Mouse (Mus musculus) limb, embryonic 13.5 days (tissue): ENCODE data around the gene Cyb5r2. TPM values are rescaled to one million over a fixed set of nuclear protein-coding genes. Genes with fewer than 3 reads are reported as not detected.

Experiments used
- ATAC-seq: fragments of 200-750 bp; cut with Nextera tagmentation; 2 replicates; pipeline ENCODE4 v1.8.0; 2017; ENCODE audit warnings: low read depth, moderate number of reproducible peaks, moderate TSS enrichment; ENCODE audit not compliant: low FRiP score
- H3K27ac ChIP-seq: fragments of 300-500 bp; sonication (generic); 2 replicates; pipeline ENCODE4 v1.5.1; 2015; ENCODE audit warnings: inconsistent platforms, mild to moderate bottlenecking, moderate library complexity
- H3K27me3 ChIP-seq: fragments of 300-500 bp; sonication (generic); 2 replicates; pipeline ENCODE4 v1.6.1; 2015; ENCODE audit warnings: mild to moderate bottlenecking, inconsistent platforms
- H3K36me3 ChIP-seq: fragments of 300-500 bp; sonication (generic); 2 replicates; pipeline ENCODE4 v1.6.1; 2015; ENCODE audit warnings: inconsistent platforms, mild to moderate bottlenecking, moderate library complexity
- H3K4me1 ChIP-seq: fragments of 300-500 bp; sonication (generic); 2 replicates; pipeline ENCODE4 v1.6.1; 2015; ENCODE audit warnings: inconsistent platforms
- H3K4me2 ChIP-seq: fragments of 300-500 bp; sonication (generic); replicated peaks from 2 replicates; pipeline ENCODE4 v1.6.1; 2015; ENCODE audit warnings: inconsistent platforms, mild to moderate bottlenecking, moderate library complexity
- H3K4me3 ChIP-seq: fragments of 300-500 bp; sonication (generic); 2 replicates; pipeline ENCODE4 v1.5.1; 2015; ENCODE audit warnings: moderate library complexity, mild to moderate bottlenecking, inconsistent platforms
- H3K9ac ChIP-seq: fragments of 300-500 bp; sonication (generic); 2 replicates; pipeline ENCODE4 v1.6.1; 2015; ENCODE audit warnings: mild to moderate bottlenecking, inconsistent platforms
- H3K9me3 ChIP-seq: fragments of 300-500 bp; sonication (generic); 2 replicates; pipeline ENCODE4 v1.6.1; 2016; ENCODE audit warnings: inconsistent platforms
- WGBS: fragments of 180-500 bp; shearing (Covaris S2); methylation state at CpG from one replicate; pipeline ENCODE4 v1.1.7; 2015; 5-methylcytosine and 5-hydroxymethylcytosine counted together
- polyA plus RNA-seq: library from polyadenylated mRNA; unstranded; fragments of >200 nt; fragmentation: Nextera tagmentation; extraction: Ambion mirVana; gene quantifications from 2 replicates; pipeline ENCODE4 v1.2.1, GENCODE M21; 2015

The Cyb5r2 gene
- polyA plus RNA-seq, 1 experiment from 2014 or later: 0.41 TPM

DNA sequence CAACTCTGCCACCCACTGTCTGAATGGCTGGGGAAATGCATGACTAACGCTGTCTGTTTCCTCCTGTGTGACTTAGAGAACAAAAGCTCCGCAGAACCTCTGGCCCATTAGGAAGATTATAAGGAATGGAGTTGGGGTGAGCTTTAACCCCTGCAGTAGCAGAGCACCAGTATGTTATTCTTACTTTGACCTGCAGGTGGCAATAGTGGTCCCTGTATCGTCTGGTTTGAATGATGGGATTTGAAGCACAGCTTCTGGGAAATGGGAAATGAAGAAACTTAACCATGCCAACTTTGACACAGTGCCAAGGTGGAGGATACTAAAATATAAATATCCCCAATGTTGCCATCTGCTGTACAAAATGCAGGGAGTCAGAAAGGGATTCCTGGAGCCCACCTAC lies 8.6 kb downstream of the Cyb5r2 start:
- no peaks in the 10 kb centered on the region for H3K27me3 ChIP-seq
- H3K36me3 ChIP-seq: peaks cover 21% of the 10 kb centered on the region
- no peaks in the 10 kb centered on the region for H3K9me3 ChIP-seq
- H3K27ac ChIP-seq: no peak overlapping the region
- H3K4me3 ChIP-seq: no peak overlapping the region
- no peak for ATAC-seq
- H3K4me1 ChIP-seq: 0 out of 2 replicates have a peak, but pooled peaks cover 3% of the 10 kb centered on the region
- 5% methylated on average over 3 of the region's 3 CpGs for WGBS
- no peak overlapping the region for H3K9ac ChIP-seq
- no peak overlapping the region for H3K4me2 ChIP-seq

DNA sequence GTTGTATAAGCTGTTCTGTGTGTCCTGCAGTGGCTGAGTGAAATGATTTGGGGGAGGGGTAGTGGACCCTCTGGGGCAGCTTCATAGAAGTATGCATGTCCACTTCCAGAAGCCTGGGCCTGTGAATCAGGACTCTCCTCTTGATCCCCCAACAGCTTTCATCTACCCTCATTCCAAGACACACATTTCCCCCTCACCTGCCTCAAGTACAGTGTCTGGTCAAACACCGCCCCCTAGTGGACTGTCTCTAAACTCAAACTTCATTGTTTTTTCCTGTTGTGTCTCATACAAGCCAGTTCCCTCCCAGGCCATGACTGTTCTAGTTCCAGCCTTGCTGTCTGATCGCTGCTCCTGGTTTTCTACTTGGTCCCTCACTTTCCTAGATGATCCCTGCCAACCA lies 9.9 kb downstream of the Cyb5r2 start:
- Histone ChIP-seq H3K4me1 (0 out of 2 replicates have a peak, but pooled peaks cover 3% of the 10 kb centered on the region), H3K9ac (no peak overlapping the region), H3K9me3 (no peaks in the 10 kb centered on the region), H3K4me2 (no peak overlapping the region), H3K4me3 (no peak overlapping the region), H3K36me3 (peaks cover 35% of the 10 kb centered on the region), H3K27me3 (no peaks in the 10 kb centered on the region), H3K27ac (no peak overlapping the region)
- ATAC-seq: peak; percentile 46
- 15% methylated on average over 2 of the region's 2 CpGs for WGBS

DNA sequence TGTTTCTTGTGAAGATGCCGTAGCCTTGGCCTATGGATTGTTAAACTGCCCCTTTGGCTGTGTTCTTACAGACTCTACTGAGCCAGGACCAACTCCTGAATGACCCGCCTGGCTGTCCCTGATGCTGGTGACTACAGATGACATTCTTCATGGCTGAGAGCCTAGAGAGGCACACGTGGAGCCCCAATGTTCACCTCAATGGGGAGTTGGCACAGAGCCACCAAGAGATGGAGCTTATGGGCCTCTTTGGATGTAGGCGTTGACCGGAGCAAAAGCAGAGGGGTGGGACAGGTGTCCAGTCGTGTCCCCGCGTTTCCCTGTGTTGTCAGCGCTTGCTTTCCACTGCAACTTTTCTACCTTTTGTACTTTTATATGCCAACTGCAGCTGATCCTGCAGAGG lies 10.4 kb downstream of the Cyb5r2 start:
- ATAC-seq: no peak
- H3K27me3 ChIP-seq: no peaks in the 10 kb centered on the region
- H3K36me3 ChIP-seq: peaks cover 37% of the 10 kb centered on the region
- H3K9me3 ChIP-seq: no peaks in the 10 kb centered on the region
- no peak overlapping the region for H3K4me2 ChIP-seq
- H3K27ac ChIP-seq: no peak overlapping the region
- H3K4me3 ChIP-seq: no peak overlapping the region
- H3K9ac ChIP-seq: no peak overlapping the region
- H3K4me1 ChIP-seq: 0 out of 2 replicates have a peak, but pooled peaks cover 3% of the 10 kb centered on the region
- WGBS: 84% methylated on average over 9 of the region's 9 CpGs

DNA sequence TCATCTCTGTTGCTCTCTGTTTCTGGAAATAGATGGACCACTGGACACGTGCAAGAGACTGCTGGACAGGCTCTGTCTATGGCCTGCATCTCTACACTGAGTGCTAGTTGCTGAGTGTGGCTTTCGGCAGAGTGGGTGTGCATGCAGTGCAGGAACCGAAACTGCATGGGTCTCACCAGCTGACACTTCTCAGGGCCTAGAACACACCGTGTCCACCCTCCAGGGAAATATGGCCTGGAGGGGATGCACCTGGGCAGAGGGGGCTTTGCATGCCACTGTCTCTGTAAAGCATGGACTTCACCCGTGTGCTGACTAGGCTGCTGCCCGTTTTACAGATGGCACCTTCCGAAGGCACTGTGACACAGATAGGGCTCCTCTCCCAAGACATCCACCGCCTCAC lies 11.8 kb downstream of the Cyb5r2 start:
- no peak overlapping the region for H3K27ac ChIP-seq
- H3K36me3 ChIP-seq: peaks cover 42% of the 10 kb centered on the region
- no peak overlapping the region for H3K4me2 ChIP-seq
- no peak for ATAC-seq
- 83% methylated on average over 8 of the region's 8 CpGs for WGBS
- H3K4me1 ChIP-seq: 0 out of 2 replicates have a peak, but pooled peaks cover 3% of the 10 kb centered on the region
- no peaks in the 10 kb centered on the region for H3K9me3 ChIP-seq
- H3K27me3 ChIP-seq: no peaks in the 10 kb centered on the region
- no peak overlapping the region for H3K4me3 ChIP-seq
- no peak overlapping the region for H3K9ac ChIP-seq

DNA sequence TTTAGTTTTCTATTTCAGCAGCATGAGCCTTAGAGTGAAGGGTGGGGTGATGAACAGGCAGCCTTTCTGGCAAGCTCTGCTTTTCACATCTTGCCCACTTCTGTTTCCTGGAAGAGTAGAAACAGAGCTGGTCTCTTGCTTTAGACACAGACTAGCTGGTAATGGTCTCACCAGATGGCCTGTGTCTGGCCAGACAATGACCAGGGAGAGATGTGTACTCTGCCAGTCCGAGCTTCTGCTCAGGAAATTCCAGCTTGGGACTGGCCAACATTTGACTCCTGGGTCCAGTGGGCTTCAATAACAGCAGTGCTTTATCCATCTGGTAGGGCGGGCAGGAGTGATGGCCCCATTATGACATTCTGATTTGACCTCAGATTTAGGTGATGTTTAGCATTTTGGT lies 12.7 kb downstream of the Cyb5r2 start:
- WGBS: 63% methylated on average over 2 of the region's 2 CpGs
- no peak overlapping the region for H3K27ac ChIP-seq
- no peak overlapping the region for H3K4me3 ChIP-seq
- 0 out of 2 replicates have a peak, but pooled peaks cover 3% of the 10 kb centered on the region for H3K4me1 ChIP-seq
- ATAC-seq: no peak
- no peak overlapping the region for H3K4me2 ChIP-seq
- H3K27me3 ChIP-seq: no peaks in the 10 kb centered on the region
- H3K36me3 ChIP-seq: peaks cover 51% of the 10 kb centered on the region
- H3K9me3 ChIP-seq: no peaks in the 10 kb centered on the region
- no peak overlapping the region for H3K9ac ChIP-seq

DNA sequence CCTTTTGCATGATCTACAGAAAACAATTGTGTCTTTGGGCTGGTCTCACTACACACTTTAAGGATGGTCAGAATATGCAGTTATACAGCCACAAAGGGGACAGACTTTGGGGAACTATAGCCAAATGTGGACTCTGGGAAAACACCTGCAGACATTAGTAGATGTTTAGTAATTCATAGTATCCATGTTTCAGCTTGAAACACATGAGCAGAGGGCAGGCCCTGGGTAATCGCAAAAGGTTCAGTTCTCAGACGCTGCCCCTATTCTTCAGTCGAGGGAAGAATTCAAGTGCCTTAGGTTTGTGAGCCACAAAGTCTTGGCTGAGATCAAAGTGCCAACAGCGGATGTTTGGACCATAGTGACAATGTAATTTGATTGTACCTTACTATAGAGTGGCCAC lies 13.4 kb downstream of the Cyb5r2 start:
- no peak for ATAC-seq
- Histone ChIP-seq H3K4me2 (no peak overlapping the region), H3K27me3 (no peaks in the 10 kb centered on the region), H3K4me3 (no peak overlapping the region), H3K27ac (no peak overlapping the region), H3K4me1 (0 out of 2 replicates have a peak, but pooled peaks cover 3% of the 10 kb centered on the region), H3K36me3 (peaks cover 55% of the 10 kb centered on the region), H3K9me3 (no peaks in the 10 kb centered on the region), H3K9ac (no peak overlapping the region)
- 87% methylated on average over 4 of the region's 4 CpGs for WGBS

DNA sequence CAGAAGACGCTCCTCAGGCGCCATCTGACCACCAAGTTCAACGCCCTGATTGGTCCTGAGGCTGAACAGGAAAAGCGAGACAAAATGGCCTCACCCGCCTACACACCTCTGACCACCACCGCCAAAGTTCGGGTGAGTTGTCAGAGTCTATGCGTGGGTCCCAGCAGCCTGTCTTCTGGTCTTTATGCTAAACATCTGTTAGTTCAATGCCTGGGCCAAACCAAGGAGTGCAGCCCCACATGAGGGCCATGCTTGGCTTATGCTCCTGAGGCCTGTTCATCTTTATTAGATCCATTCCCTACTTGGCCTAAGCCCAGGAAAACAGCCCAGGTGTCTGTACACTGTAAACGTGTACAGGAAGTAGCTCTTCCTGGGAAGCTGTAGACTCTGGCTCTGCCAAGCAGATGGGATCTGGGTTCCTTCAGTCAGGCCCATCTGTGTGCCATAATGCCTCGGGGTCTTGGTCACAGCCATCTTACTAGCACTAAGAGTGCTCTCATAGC lies 14.8 kb downstream of the Cyb5r2 start:
- Histone ChIP-seq H3K9ac (no peak overlapping the region), H3K27ac (no peak overlapping the region; the same call in 1 of the 2 replicates), H3K4me3 (no peak overlapping the region), H3K27me3 (no peaks in the 10 kb centered on the region), H3K36me3 (peaks cover 64% of the 10 kb centered on the region), H3K4me2 (no peak overlapping the region), H3K4me1 (0 out of 2 replicates have a peak, but pooled peaks cover 3% of the 10 kb centered on the region), H3K9me3 (no peaks in the 10 kb centered on the region)
- WGBS: 75% methylated on average over 10 of the region's 10 CpGs
- ATAC-seq: peak; percentile 64

DNA sequence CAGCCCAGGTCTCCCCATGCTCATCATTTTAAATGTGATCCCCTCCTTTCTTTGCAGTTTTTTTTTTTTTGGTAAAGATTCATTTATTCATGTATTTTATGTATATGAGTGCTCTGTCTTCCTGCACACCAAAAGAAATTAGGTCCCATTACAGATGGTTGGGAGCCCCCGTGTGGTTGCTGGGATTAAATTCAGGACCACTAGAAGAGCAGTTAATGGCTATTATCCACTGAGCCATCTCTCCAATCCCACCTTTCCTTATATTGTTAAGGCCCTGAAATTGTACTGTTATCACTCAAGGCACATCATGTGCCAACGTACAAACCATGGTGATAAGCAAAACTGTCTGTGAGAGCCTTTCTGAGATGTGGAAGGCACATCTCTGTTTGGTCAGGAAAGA lies 19.1 kb downstream of the Cyb5r2 start:
- no peaks in the 10 kb centered on the region for H3K27me3 ChIP-seq
- H3K27ac ChIP-seq: no peak overlapping the region
- 0 out of 2 replicates have a peak, but pooled peaks cover 3% of the 10 kb centered on the region for H3K4me1 ChIP-seq
- no peaks in the 10 kb centered on the region for H3K9me3 ChIP-seq
- H3K9ac ChIP-seq: no peak overlapping the region
- ATAC-seq: no peak
- no peak overlapping the region for H3K4me2 ChIP-seq
- 31% methylated on average over 2 of the region's 2 CpGs for WGBS
- H3K4me3 ChIP-seq: no peak overlapping the region
- H3K36me3 ChIP-seq: peaks cover 41% of the 10 kb centered on the region

DNA sequence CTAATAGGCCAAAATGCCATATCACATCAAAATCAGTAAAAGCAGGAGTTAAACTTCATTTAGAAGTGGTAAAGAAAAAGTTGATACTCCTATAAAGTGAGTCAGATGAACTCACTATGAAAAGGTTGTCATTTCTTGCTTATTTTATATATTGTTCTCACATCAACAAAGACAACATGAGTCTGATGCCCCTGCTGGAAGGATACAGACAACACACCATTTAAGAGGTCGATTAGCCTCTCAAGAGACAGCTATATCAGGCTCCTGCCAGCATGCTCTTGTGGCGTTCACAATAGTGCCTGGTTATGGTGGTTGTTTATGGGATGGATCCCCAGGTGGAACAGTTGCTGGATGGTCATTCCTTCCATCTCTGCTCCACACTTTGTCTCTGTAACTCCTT lies 24.7 kb downstream of the Cyb5r2 start:
- no peaks in the 10 kb centered on the region for H3K9me3 ChIP-seq
- ATAC-seq: no peak
- no peak overlapping the region for H3K9ac ChIP-seq
- no peak overlapping the region for H3K4me2 ChIP-seq
- H3K27me3 ChIP-seq: no peaks in the 10 kb centered on the region
- H3K4me1 ChIP-seq: 0 out of 2 replicates have a peak, but pooled peaks cover 3% of the 10 kb centered on the region
- 70% methylated on average over 2 of the region's 2 CpGs for WGBS
- no peak overlapping the region for H3K4me3 ChIP-seq
- no peak overlapping the region for H3K27ac ChIP-seq
- H3K36me3 ChIP-seq: peaks cover 38% of the 10 kb centered on the region

DNA sequence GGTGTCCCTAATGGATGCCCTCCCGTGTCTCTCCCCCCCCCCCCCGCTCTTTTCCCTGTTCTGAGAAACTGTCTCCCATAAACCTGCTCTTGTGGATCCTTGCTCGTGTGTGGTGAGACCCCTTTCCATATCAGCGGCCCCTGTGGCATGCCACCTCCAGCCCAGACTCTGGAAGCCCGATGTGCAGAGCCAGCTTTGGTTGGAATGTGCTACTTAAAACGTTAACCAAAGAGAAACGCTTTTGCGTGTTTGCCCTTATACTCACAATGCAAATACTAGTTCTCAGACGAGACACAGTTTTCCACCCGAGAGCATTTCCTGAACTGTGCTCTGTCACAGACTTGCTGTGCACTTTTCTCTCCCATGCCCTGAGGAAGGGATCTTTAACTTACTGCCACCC lies 27.2 kb downstream of the Cyb5r2 start:
- ATAC-seq: no peak
- Histone ChIP-seq H3K4me1 (peaks cover 8% of the 10 kb centered on the region; the same call in 1 of the 2 replicates), H3K27me3 (no peaks in the 10 kb centered on the region), H3K9ac (no peak overlapping the region), H3K4me3 (no peak overlapping the region), H3K9me3 (no peaks in the 10 kb centered on the region), H3K36me3 (peaks cover 50% of the 10 kb centered on the region), H3K27ac (no peak overlapping the region), H3K4me2 (no peak overlapping the region)
- WGBS: 83% methylated on average over 10 of the region's 10 CpGs

DNA sequence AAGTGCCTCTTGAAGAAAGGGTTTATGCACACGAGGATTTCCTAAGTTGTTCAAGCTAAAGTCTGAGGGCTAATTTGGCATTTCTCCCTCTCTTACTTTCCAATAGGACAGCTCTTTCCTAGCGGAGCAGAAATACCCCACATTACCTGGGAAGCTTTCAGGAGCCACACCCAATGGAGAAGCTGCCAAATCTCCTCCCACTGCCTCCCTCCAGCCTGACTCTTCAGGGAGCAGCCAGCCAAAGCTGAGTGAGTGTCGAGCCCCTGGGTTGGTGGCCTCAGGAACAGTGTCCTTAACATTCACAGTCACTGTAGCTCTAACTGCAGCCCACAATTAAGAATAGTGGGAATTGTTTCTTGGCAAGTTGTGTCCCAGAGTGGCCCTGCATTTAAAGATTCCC lies 30.3 kb downstream of the Cyb5r2 start:
- Histone ChIP-seq H3K4me3 (no peak overlapping the region), H3K4me1 (peaks cover 8% of the 10 kb centered on the region; the same call in 1 of the 2 replicates), H3K27me3 (no peaks in the 10 kb centered on the region), H3K9me3 (no peaks in the 10 kb centered on the region), H3K4me2 (no peak overlapping the region), H3K9ac (no peak overlapping the region), H3K36me3 (peaks cover 70% of the 10 kb centered on the region), H3K27ac (no peak overlapping the region)
- ATAC-seq: no peak
- 57% methylated on average over 3 of the region's 3 CpGs for WGBS

DNA sequence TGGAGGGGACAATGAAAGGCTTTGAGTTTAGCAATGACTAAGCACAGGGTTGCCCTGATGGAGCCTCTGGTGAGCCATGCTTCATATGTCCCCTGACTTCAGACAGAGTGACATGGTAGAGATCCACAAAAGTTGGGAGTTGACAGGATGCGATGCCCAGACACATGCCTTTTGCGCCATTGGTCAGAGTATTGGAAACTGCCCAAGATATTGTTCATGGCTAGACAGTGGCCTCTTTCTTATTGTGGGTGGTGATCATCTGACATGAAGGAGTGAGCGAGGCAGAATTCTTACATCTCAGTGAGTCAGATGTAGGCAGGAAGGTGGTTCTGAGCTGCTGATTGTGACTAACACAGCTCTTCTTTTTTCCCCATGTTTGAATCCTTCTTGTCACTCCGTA lies 35.3 kb downstream of the Cyb5r2 start:
- Histone ChIP-seq H3K4me2 (no peak overlapping the region), H3K9ac (no peak overlapping the region), H3K9me3 (no peaks in the 10 kb centered on the region), H3K4me3 (no peak overlapping the region), H3K27me3 (no peaks in the 10 kb centered on the region), H3K36me3 (peaks cover 84% of the 10 kb centered on the region), H3K27ac (no peak overlapping the region), H3K4me1 (peaks cover 4% of the 10 kb centered on the region; the same call in 1 of the 2 replicates)
- WGBS: 90% methylated on average over 4 of the region's 4 CpGs
- ATAC-seq: no peak

DNA sequence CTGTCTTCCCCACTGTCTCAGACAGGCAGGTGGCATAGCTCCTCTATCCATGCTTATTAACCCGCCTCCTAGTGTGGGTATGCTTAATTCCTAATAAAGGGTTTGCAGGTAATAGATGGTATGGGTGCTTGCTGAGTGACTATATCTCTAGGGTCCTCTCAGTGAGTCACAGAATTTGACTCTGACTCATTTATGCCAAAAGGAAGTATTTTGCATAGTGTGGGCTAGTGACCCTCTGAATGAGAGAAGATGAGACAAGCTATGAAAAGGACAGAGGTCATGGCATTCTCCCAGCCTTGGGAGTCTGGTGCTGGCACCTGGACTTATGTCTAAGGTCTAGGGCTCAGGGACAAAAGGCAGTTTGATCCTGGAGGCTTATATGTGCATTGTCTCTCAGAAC lies 37.1 kb downstream of the Cyb5r2 start:
- peaks cover 79% of the 10 kb centered on the region for H3K36me3 ChIP-seq
- H3K9me3 ChIP-seq: no peaks in the 10 kb centered on the region
- no peak overlapping the region for H3K4me3 ChIP-seq
- H3K4me2 ChIP-seq: no peak overlapping the region
- no peaks in the 10 kb centered on the region for H3K4me1 ChIP-seq
- no peak overlapping the region for H3K27ac ChIP-seq
- H3K9ac ChIP-seq: no peak overlapping the region
- no peak for ATAC-seq
- WGBS: 74% methylated on average over 1 of the region's 1 CpGs
- no peaks in the 10 kb centered on the region for H3K27me3 ChIP-seq
